Mouse (Mus musculus) lung, adult 2 months (tissue): Measurements from ENCODE around the gene Gm10490. TPM values are rescaled to one million over a fixed set of nuclear protein-coding genes. Genes with fewer than 3 reads are reported as not detected.
"Not testable (repeated sequence)": the region's sequence is repeated elsewhere in the genome, so short reads cannot be mapped to it uniquely, and the experiment has no call there.

Source experiments
- DNase-seq: peaks from one replicate; pipeline ENCODE4 v3.0.0; 2022
- H3K4me1 ChIP-seq: fragments of 200-500 bp; 2 replicates; pipeline ENCODE4 v1.6.1; 2011; ENCODE audit warnings: low read length; ENCODE audit not compliant: control insufficient read depth, insufficient read depth
- H3K4me3 ChIP-seq: fragments of 200-500 bp; replicated peaks from 2 replicates; pipeline ENCODE3; 2011; ENCODE audit warnings: low read depth, mild to moderate bottlenecking, control low read depth, low read length; ENCODE audit errors: extremely low read depth
- CTCF ChIP-seq: fragments of 200-500 bp; IDR thresholded peaks from 2 replicates; pipeline ENCODE4 v1.5.1; 2011; ENCODE audit warnings: mild to moderate bottlenecking, low read length, control low read depth; ENCODE audit not compliant: insufficient read depth
- POLR2A ChIP-seq: fragments of 200-500 bp; IDR thresholded peaks from 2 replicates; pipeline ENCODE4 v1.6.1; 2011; ENCODE audit warnings: low read depth, mild to moderate bottlenecking, control low read depth, low read length, borderline replicate concordance; ENCODE audit errors: extremely low read depth
- WGBS: fragments of 180-500 bp; shearing (Covaris S2); methylation state at CpG from one replicate; pipeline ENCODE4 v1.1.7; 2018; 5-methylcytosine and 5-hydroxymethylcytosine counted together
- polyA plus RNA-seq: library from polyadenylated mRNA; depleted of rRNA; stranded (reverse); fragments of >200 nt; gene quantifications from 2 replicates; pipeline ENCODE4 v1.2.3, GENCODE M21; 2012

Gene Gm10490
- polyA plus RNA-seq, 1 experiment: not detected

DNA sequence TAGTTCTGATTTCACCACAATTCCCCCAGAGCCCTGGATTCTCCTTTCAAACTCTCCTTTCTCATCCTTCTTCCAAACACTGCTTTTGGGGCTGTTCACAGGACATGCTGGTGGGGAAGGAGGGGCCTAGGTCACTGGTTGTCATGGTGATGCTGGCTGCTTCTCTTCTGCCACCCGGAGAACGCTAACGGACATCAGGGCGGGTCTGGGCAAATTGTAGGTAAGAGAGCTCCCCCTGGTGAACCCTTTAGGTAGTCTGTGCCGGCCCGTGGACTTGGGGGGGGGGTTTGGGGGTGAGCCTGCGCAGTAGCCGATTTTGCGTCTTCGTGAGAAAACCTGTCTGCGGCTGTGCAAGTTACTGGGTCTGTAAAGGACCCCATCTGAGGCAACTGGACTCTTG is 29.5 kb upstream of the Gm10490 start:
- Histone ChIP-seq H3K4me1 (peaks cover 2% of the 10 kb centered on the region), H3K4me3 (peak overlapping the region; percentile 16)
- WGBS: 21% methylated on average over 11 of the region's 11 CpGs
- DNase-seq: peak; percentile 25
- peak; percentile 32 for TF ChIP-seq CTCF
- TF ChIP-seq POLR2A: no peak

- Histone ChIP-seq H3K4me1 (peaks cover 2% of the 10 kb centered on the region), H3K4me3 (peak within 1 kb of the TSS; percentile 75)
- peak; percentile 54; the same call in 1 of the 2 replicates for TF ChIP-seq POLR2A
- no peak for TF ChIP-seq CTCF
- 21% methylated on average over 47 of the region's 49 CpGs for WGBS
- peak; percentile 75 for DNase-seq
Measured at GRCm38 (mm10) chrX:7883841-7884567, 25.3 kb upstream of the Gm10490 start, which contains the start of gene Slc35a2. TSS of gene Slc35a2 (plus strand) at chrX:7884028.

GRCm38 (mm10) chrX:7898211-7898610 is 11.1 kb upstream of the Gm10490 start:
- no peak for DNase-seq
- 27% methylated on average over 13 of the region's 13 CpGs for WGBS

GRCm38 (mm10) chrX:7898880-7899874 is 10.2 kb upstream of the Gm10490 start, which contains the start of the genes Pqbp1 and Timm17b:
TSS of gene Pqbp1 (minus strand) at chrX:7899269.
TSS of gene Timm17b (plus strand) at chrX:7899357.
- Histone ChIP-seq H3K4me3 (peak within 1 kb of the TSS; percentile 92), H3K4me1 (no peaks in the 10 kb centered on the region; the same call in 1 of the 2 replicates)
- WGBS: 26% methylated on average over 62 of the region's 62 CpGs
- DNase-seq: peak; percentile 81
- no peak for TF ChIP-seq CTCF
- peak; percentile 63; the same call in 1 of the 2 replicates for TF ChIP-seq POLR2A

More at GRCm38 (mm10) chrX:7898211-7898610, 11.1 kb upstream of the Gm10490 start:
- TF ChIP-seq POLR2A: no peak
- TF ChIP-seq CTCF: no peak
- H3K4me3 ChIP-seq: peak overlapping the region; percentile 77
- H3K4me1 ChIP-seq: no peaks in the 10 kb centered on the region; the same call in 1 of the 2 replicates

DNA sequence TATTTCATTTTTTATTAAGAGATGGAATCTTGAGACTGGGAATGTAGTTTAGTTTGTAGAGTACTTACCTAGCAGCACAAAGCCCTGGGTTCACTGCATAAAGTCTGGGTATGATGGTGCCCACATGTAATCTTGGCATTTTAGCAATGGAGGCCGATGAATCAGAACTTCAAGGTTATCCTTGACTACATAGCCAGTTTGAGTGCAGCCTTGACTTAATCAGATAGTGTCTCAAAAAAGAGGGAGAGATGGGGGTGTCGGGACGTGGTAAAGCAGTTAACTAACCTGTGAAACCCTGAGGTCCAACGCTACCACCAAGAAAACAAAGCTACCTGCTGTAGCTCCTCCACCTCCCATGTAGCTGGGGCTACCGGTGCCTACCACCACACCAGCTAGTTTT is 4.9 kb upstream of the Gm10490 start:
- TF ChIP-seq CTCF: no peak
- no peak for TF ChIP-seq POLR2A
- no peak overlapping the region for H3K4me3 ChIP-seq
- 84% methylated on average over 5 of the region's 5 CpGs for WGBS
- H3K4me1 ChIP-seq: no peaks in the 10 kb centered on the region; the same call in 1 of the 2 replicates
- DNase-seq: no peak

GRCm38 (mm10) chrX:7907735-7908134 is 1.6 kb upstream of the Gm10490 start, which contains the start of gene Gm10491:
TSS of gene Gm10491 (minus strand) at chrX:7907835.
- no peak for DNase-seq
- H3K4me1 ChIP-seq: no peaks in the 10 kb centered on the region
- TF ChIP-seq POLR2A (no peak), CTCF (no peak)
- no peak within 1 kb of the TSS for H3K4me3 ChIP-seq
- WGBS: 75% methylated on average over 5 of the region's 5 CpGs

GRCm38 (mm10) chrX:7910473-7910872 is 1.1 kb downstream of the Gm10490 start:
- DNase-seq: no peak
- Histone ChIP-seq H3K4me3 (no peak overlapping the region), H3K4me1 (no peaks in the 10 kb centered on the region)
- 63% methylated on average over 6 of the region's 6 CpGs for WGBS
- no peak for TF ChIP-seq CTCF

- H3K4me3 ChIP-seq, DNase-seq, H3K4me1 ChIP-seq: not testable (repeated sequence)
- 37% methylated on average over 3 of the region's 3 CpGs for WGBS
Measured at GRCm38 (mm10) chrX:7915669-7916068, 6.3 kb downstream of the Gm10490 start.

DNA sequence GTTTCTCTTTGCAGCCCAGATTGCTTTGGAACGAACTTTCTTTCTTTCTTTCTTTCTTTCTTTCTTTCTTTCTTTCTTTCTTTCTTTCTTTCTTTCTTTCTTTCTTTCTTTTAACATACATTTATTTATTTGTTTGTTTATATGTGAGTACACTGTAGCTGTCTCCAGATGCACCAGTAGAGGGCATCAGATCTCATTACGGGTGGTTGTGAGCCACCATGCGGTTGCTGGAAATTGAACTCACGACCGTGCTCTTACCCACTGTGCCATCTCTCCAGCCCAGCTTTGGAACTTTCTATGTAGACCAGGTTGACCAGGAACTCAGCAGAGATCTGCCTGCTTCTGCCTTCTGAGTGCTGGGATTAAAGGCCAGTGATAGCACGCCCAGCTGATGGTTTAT is 8.6 kb downstream of the Gm10490 start:
- 60% methylated on average over 6 of the region's 6 CpGs for WGBS

More for the DNA sequence above, 8.6 kb downstream of the Gm10490 start:
- not testable (repeated sequence) for H3K4me1 ChIP-seq, H3K4me3 ChIP-seq, DNase-seq
